Mouse (Mus musculus) layer of hippocampus, postnatal 36 days (tissue): ENCODE data around the gene Gipc2. TPM values are rescaled to one million over a fixed set of nuclear protein-coding genes. Genes with fewer than 3 reads are reported as not detected.

Experiments
- DNase-seq, 2 experiments: peaks; one replicate each; pipeline ENCODE4 v3.0.0; 2022
- total RNA-seq, 2 experiments: library from RNA; stranded (reverse); gene quantifications; 2 replicates each; pipeline ENCODE4 v1.2.3; 2021

The Gipc2 gene
- total RNA-seq, 2 experiments from 2014 or later, result 1.2 to 1.8 TPM

DNA sequence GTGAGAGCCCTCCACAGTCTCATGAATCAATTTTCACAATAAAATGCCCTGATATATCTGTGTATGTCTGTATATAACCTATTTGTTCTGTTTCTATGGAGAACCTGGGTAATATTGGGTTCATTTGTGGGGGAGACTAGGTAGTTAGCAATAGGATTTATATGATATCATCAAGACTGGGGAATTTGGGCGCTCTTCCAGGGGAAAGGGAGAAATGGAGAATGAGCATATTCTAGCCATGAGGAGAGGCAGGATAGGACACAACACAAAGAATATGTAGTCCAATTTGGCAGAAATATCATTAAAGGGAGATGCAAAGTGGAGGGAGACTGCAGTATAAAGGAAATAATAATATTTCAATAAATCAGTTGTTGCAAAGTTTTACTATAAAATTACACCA, 97.7 kb downstream of the Gipc2 start:
- DNase-seq, result no peak

DNA sequence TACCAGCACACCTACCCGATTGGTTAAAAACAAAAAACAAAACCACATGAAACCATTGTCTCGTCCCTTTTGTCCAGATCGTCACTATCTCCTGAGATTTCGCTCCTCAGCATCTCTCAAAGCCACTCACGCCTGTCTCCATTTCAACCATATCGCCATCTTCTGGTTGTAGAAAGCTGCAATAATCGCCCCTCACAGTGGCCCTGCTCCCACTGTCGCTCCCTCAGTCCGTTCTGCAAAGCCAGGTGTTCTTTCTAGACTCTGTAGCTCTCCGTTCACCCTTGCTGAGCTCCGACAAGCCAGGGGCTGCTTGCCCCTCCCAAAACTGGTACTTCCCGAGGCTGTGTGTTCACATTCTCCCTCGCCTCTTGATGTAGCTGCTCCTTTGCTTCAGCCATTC, 99.3 kb downstream of the Gipc2 start:
- DNase-seq, result peak in 1 of 2 experiments; percentile 5

DNA sequence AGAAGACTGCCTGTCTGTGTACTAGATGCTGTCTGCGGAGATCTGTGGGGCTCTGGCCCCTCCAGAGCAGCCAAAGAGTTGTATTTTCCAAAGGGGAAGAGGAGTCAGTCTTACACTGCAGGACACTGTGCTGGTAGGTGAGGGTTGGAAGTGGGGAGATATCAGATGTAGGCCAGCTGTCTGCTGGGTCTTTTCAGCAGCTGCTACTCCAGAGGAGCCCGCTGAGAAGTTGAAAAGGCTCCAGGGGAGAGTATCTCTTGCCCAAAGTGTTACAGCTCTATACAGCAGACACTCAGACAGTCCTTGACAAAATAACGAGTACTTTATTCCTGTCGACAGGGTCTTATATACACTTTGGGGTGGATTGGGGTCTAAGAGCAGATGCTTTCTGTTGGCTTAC, 100.2 kb downstream of the Gipc2 start:
- no peak for DNase-seq

DNA sequence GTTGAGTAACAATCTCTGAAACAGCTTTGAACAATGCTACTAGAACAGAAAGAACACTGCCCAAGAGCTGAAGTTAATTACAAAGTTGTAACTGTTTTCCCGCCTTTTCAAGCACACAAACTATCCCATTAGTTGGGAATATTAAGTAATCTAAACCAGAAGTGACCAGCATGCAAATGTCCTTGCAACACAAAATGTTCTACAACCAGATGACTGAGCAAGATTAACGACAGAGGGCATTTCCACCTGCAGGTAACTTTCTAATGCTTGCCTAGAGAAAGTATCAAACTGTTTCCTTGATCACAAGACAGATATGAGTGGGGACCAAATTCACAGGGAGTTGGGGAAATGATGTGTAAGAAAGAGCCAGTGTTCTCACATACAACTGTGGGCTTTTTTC, 101.9 kb downstream of the Gipc2 start:
- no peak for DNase-seq

DNA sequence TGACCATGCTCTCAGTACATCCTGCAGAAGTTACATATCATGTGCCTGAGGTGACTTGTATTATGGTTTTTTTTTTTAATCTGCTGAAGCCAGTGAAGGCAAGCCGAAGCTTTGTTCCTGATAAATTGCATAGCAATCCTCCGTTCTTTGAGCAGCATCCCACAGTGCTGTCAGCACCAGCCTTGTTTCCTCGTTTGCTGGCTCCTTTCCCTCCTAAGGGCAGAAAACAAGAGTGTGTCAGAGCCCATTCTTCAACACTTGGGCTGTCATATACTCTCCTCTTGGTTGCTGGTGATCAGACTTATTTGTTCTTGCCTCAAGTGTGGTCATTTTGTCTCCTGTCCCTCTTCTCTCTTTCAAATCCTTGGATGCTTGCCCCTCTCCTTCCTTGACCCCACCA, 103.2 kb downstream of the Gipc2 start:
- no peak for DNase-seq

DNA sequence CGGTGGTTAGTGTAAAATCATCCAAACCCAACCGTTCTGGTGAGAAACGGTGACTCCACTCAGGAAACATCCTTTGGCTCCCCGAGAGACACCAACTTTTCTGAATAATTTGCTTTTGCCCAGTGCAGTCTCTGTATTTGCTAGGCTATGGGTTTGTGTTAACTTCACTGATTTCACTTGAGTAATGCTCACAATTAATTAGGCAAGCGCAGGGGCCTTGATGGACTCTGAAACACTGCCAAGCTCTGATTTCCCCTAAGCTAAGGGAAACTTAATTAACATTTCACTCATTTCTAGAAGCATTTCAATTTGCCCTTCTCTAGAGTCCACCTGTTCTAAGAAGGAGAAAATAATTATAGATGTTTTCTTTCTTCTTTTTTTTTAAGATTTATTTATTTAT, 104.9 kb downstream of the Gipc2 start:
- no peak for DNase-seq

DNA sequence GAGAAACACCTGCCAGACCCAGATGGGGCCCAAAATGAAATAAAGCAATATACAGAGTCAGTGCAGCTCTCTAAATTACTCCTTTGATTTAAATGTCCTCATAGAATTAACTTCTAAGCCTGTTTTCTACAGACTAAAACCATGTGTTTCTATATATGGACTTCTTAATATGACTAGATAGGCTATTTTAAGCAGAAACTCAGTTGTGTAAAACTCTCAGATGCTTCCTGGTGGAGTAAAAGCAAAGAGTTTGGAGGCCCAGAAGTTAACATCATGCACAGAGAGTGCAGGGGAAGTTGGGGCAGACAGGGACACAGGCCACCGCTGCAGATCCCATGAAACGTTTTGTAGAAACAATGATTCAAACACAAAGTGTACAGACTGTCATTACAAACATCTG, 107.8 kb downstream of the Gipc2 start:
- DNase-seq, result no peak

DNA sequence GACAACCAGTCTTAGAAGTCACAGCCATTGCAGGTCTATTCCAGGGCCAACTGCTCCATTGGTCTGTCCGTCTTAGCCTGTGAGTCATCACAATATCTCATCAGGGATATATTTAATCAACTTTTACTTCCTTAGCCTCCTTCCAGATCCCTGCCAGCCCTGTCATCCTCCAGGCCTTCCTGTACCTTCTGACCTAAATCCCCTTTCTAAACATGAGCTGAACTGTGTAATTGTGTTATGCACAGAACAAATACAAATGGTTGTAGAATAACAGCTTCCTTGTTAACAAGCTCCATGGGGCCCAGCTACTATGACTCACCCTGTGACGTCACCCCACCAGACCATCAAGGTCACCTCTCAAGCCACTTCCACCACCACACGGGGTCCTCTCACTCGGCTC, 111.8 kb downstream of the Gipc2 start:
- DNase-seq, result no peak

DNA sequence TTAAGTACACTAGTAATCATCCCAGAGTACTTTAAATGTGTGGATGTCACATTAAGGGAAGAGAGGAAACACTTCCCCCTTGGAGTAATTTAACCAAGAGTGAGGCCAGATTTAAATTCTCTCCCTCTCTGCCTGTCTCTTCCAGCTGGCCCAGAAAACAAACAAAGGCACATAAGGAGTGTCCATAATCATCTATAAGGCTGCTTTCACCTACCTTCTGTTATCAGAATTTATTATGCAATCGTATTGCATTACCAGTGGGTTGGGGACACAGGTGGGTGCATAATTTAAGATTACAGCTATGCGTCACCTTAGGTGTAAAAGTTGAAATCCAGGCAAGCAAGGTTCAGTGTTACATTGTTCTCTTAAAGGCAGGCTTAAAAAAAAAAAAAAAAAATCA, 114.1 kb downstream of the Gipc2 start:
- DNase-seq, result no peak

DNA sequence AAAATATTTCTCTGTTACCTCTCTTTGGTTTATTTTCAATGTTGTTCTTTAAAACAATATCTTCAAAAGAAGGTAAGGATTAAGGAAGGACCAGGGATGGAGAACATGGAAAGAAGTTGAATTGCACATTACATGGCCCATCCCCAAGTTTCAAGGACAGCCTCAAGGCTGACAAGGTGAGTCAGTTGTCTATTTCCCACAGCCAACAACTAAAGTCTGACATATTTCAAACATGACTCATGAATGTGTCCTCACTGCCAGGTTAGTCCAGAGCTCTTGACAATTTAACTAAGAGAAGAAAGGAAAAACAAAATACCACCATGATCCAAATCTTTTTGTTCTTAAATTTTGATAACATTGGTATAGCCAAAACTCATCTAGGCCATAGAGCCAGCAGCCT, 118.1 kb downstream of the Gipc2 start:
- DNase-seq, result no peak

DNA sequence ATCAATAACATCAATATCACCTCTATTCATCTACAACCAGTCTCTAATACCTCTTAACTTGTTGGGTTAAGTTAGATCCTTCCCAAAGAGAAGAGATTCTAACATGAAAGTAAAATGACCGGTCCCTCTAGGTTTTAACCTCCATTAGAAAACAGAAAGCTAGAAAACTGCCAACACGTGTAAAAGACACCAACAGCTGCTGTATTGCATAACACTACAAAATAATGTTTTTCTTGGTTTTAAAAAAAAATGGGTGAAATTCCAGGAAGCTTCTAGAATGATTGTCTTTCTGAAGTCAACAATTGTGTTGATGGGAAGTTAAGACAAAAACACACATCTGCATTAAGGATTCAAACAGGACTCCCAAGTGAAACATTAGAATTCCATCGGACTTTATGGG, 119.1 kb downstream of the Gipc2 start:
- DNase-seq, result no peak

Other genes starting within 250 kb of the Gipc2 start
- 10 to 100 TPM; 72.2 to 74.1 TPM for gene Dnajb4, start 44.1 kb upstream of the Gipc2 start, total RNA-seq
- 100 to 1,000 TPM; 124 to 143 TPM for gene Fubp1, start 44.2 kb upstream of the Gipc2 start, total RNA-seq
- 1 to 10 TPM in 1 of 2 experiments, under 1 TPM in 1; 0.91 to 1.4 TPM for gene Nexn, start 100.1 kb upstream of the Gipc2 start, total RNA-seq
- gene Miga1, start 174.2 kb upstream of the Gipc2 start, total RNA-seq, result 10 to 100 TPM; 74.4 to 82.9 TPM
- gene Usp33, start 180.2 kb upstream of the Gipc2 start, total RNA-seq, result 100 to 1,000 TPM; 127 to 132 TPM
- 10 to 100 TPM; 46.1 to 48.2 TPM for gene Zzz3, start 229.2 kb upstream of the Gipc2 start, total RNA-seq